Mouse (Mus musculus) neural tube, embryonic 11.5 days (tissue): ENCODE results near the gene Lyz1. TPM values are rescaled to one million over a fixed set of nuclear protein-coding genes. Genes with fewer than 3 reads are reported as not detected.
"Not testable (repeated sequence)": the region's sequence is repeated elsewhere in the genome, so short reads cannot be mapped to it uniquely, and the experiment has no call there.

Source experiments
- ATAC-seq: fragments of 200-750 bp; cut with Nextera tagmentation; 2 replicates; pipeline ENCODE4 v1.8.0; 2017; ENCODE audit warnings: moderate number of reproducible peaks, mild to moderate bottlenecking, moderate TSS enrichment, moderate library complexity; ENCODE audit not compliant: insufficient read depth, low FRiP score, low TSS enrichment
- DNase-seq: peaks from one replicate; pipeline ENCODE4 v3.0.0-alpha.2; 2015; ENCODE audit warnings: low spot score
- H3K27ac ChIP-seq: fragments of 300-500 bp; sonication (generic); 2 replicates; pipeline ENCODE4 v1.5.1; 2014; ENCODE audit warnings: low read depth, mild to moderate bottlenecking, low read length
- H3K27me3 ChIP-seq: fragments of 300-500 bp; sonication (generic); 2 replicates; pipeline ENCODE4 v1.6.1; 2014; ENCODE audit warnings: mild to moderate bottlenecking, low read length, mixed read lengths; ENCODE audit not compliant: control insufficient read depth, insufficient read depth
- H3K36me3 ChIP-seq: fragments of 300-500 bp; sonication (generic); 2 replicates; pipeline ENCODE4 v1.6.1; 2014; ENCODE audit warnings: mild to moderate bottlenecking, low read length, moderate library complexity, mixed read lengths; ENCODE audit not compliant: control insufficient read depth, insufficient read depth
- H3K4me1 ChIP-seq: fragments of 300-500 bp; sonication (generic); 2 replicates; pipeline ENCODE4 v1.6.1; 2014; ENCODE audit warnings: low read length, mixed read lengths; ENCODE audit not compliant: control insufficient read depth, insufficient read depth
- H3K4me2 ChIP-seq: fragments of 300-500 bp; sonication (generic); 2 replicates; pipeline ENCODE4 v1.6.1; 2014; ENCODE audit warnings: low read depth, mild to moderate bottlenecking, moderate library complexity
- H3K4me3 ChIP-seq: fragments of 300-500 bp; sonication (generic); 2 replicates; pipeline ENCODE4 v1.5.1; 2014; ENCODE audit warnings: low read depth, low read length
- H3K9ac ChIP-seq: fragments of 300-500 bp; sonication (generic); 2 replicates; pipeline ENCODE4 v1.6.1; 2014; ENCODE audit warnings: mild to moderate bottlenecking, low read length
- H3K9me3 ChIP-seq: fragments of 300-500 bp; sonication (generic); 2 replicates; pipeline ENCODE4 v1.6.1; 2016; ENCODE audit warnings: low read length; ENCODE audit not compliant: control insufficient read depth
- WGBS: fragments of 180-500 bp; shearing (Covaris S2); extraction: QIAGEN DNeasy Blood & Tissue Kit; methylation state at CpG from one replicate; pipeline ENCODE4 v1.1.7; 2014; 5-methylcytosine and 5-hydroxymethylcytosine counted together
- polyA plus RNA-seq: library from polyadenylated mRNA; unstranded; fragments of >200 nt; fragmentation: Nextera tagmentation; extraction: Ambion mirVana; gene quantifications from 2 replicates; pipeline ENCODE4 v1.2.1, GENCODE M21; 2014

The Lyz1 gene
- polyA plus RNA-seq, 1 experiment from 2014 or later = not detected

GRCm38 (mm10) chr10:117284578-117285520 is 7.8 kb downstream of the Lyz1 start:
- H3K4me1 ChIP-seq = no peaks in the 10 kb centered on the region
- WGBS = 90% methylated on average over 10 of the region's 10 CpGs
- ATAC-seq = no peak
- H3K4me2 ChIP-seq = no peak overlapping the region
- no peaks in the 10 kb centered on the region for H3K9me3 ChIP-seq
- H3K4me3 ChIP-seq = no peak overlapping the region
- H3K27ac ChIP-seq = no peak overlapping the region
- no peaks in the 10 kb centered on the region for H3K27me3 ChIP-seq
- no peak for DNase-seq
- H3K36me3 ChIP-seq = no peaks in the 10 kb centered on the region
- no peak overlapping the region for H3K9ac ChIP-seq

GRCm38 (mm10) chr10:117283871-117284577 is 8.6 kb downstream of the Lyz1 start:
- no peak overlapping the region for H3K4me2 ChIP-seq
- H3K27me3 ChIP-seq = no peaks in the 10 kb centered on the region
- no peak overlapping the region for H3K27ac ChIP-seq
- DNase-seq (no peak), ATAC-seq (no peak)
- H3K36me3 ChIP-seq = no peaks in the 10 kb centered on the region
- no peak overlapping the region for H3K9ac ChIP-seq
- no peaks in the 10 kb centered on the region for H3K4me1 ChIP-seq
- H3K4me3 ChIP-seq = no peak overlapping the region
- no peaks in the 10 kb centered on the region for H3K9me3 ChIP-seq
- WGBS = 82% methylated on average over 7 of the region's 7 CpGs

GRCm38 (mm10) chr10:117283196-117283595 is 9.5 kb downstream of the Lyz1 start:
- H3K4me2 ChIP-seq, H3K36me3 ChIP-seq, H3K9me3 ChIP-seq, H3K27me3 ChIP-seq, H3K4me3 ChIP-seq, H3K9ac ChIP-seq, H3K27ac ChIP-seq, ATAC-seq, DNase-seq, H3K4me1 ChIP-seq: not testable (repeated sequence)
- WGBS = 83% methylated on average over 4 of the region's 4 CpGs

- Histone ChIP-seq H3K36me3 (no peaks in the 10 kb centered on the region), H3K27ac (no peak overlapping the region), H3K4me2 (no peak overlapping the region), H3K9ac (no peak overlapping the region), H3K27me3 (no peaks in the 10 kb centered on the region), H3K4me1 (no peaks in the 10 kb centered on the region), H3K9me3 (no peaks in the 10 kb centered on the region), H3K4me3 (no peak overlapping the region)
- DNase-seq = no peak
- no peak for ATAC-seq
- WGBS = 83% methylated on average over 2 of the region's 2 CpGs
Observed at GRCm38 (mm10) chr10:117282551-117282950, 10.1 kb downstream of the Lyz1 start.

- no peak within 1 kb of the TSS for H3K4me3 ChIP-seq
- H3K27ac ChIP-seq = no peak within 1 kb of the TSS
- no peak for ATAC-seq
- no peaks in the 10 kb centered on the region for H3K9me3 ChIP-seq
- H3K9ac ChIP-seq = no peak within 1 kb of the TSS
- no peaks in the 10 kb centered on the region for H3K27me3 ChIP-seq
- WGBS = 69% methylated on average over 4 of the region's 4 CpGs
- H3K4me1 ChIP-seq = no peaks in the 10 kb centered on the region
- no peak for DNase-seq
- no peaks in the 10 kb centered on the region for H3K36me3 ChIP-seq
- no peak within 1 kb of the TSS for H3K4me2 ChIP-seq
Observed at GRCm38 (mm10) chr10:117282049-117282448, 10.6 kb downstream of the Lyz1 start, which contains the start of gene Lyz2. Gene Lyz2 (minus strand): TSS chr10:117282321.

GRCm38 (mm10) chr10:117281381-117281920 is 11.2 kb downstream of the Lyz1 start:
- H3K4me2 ChIP-seq = no peak overlapping the region
- no peak overlapping the region for H3K27ac ChIP-seq
- H3K9ac ChIP-seq = no peak overlapping the region
- no peaks in the 10 kb centered on the region for H3K4me1 ChIP-seq
- H3K27me3 ChIP-seq = no peaks in the 10 kb centered on the region
- no peak overlapping the region for H3K4me3 ChIP-seq
- DNase-seq (no peak), ATAC-seq (no peak)
- 90% methylated on average over 7 of the region's 7 CpGs for WGBS
- no peaks in the 10 kb centered on the region for H3K9me3 ChIP-seq
- H3K36me3 ChIP-seq = no peaks in the 10 kb centered on the region

- no peaks in the 10 kb centered on the region for H3K36me3 ChIP-seq
- H3K27me3 ChIP-seq = no peaks in the 10 kb centered on the region
Observed at GRCm38 (mm10) chr10:117280000-117280399, 12.7 kb downstream of the Lyz1 start.

GRCm38 (mm10) chr10:117278510-117278909 is 14.2 kb downstream of the Lyz1 start:
- not testable (repeated sequence) for H3K27ac ChIP-seq, H3K4me2 ChIP-seq, H3K27me3 ChIP-seq, H3K36me3 ChIP-seq, H3K9ac ChIP-seq, H3K4me1 ChIP-seq, H3K4me3 ChIP-seq, H3K9me3 ChIP-seq, ATAC-seq, DNase-seq
- 68% methylated on average over 2 of the region's 2 CpGs for WGBS

More at GRCm38 (mm10) chr10:117280000-117280399, 12.7 kb downstream of the Lyz1 start:
- Histone ChIP-seq H3K9ac (no peak overlapping the region), H3K4me1 (no peaks in the 10 kb centered on the region), H3K4me3 (no peak overlapping the region), H3K4me2 (no peak overlapping the region), H3K9me3 (no peaks in the 10 kb centered on the region), H3K27ac (no peak overlapping the region)
- DNase-seq (no peak), ATAC-seq (no peak)
- WGBS = 50% methylated on average over 1 of the region's 1 CpGs
